25 mouse cellular contexts compared by ENCODE assay signal in genomic region chrX:41837823-41838222, GRCm38 (mm10).
"Had no signal": no experiment of that assay in that cellular context is flagged by ENCODE, and none has a peak within 500 bp of the region (broad histone marks: within the 10 kb centered on the region; RNA-seq: fewer than 3 reads in every experiment).

No protein-coding gene starts in this region.

- H3K9me3 ChIP-seq: heart, embryonic 10.5 days; heart, embryonic 13.5 days; heart, embryonic 15.5 days; hindbrain, embryonic 13.5 days; hindbrain, embryonic 15.5 days; limb, embryonic 13.5 days; limb, embryonic 15.5 days; liver, embryonic 12.5 days had no signal

- ATAC-seq: hindbrain, postnatal 0 days; intestine, embryonic 16.5 days; liver, embryonic 12.5 days had no signal

- H3K4me1 ChIP-seq: heart, embryonic 10.5 days; heart, embryonic 13.5 days; heart, embryonic 15.5 days; hindbrain, embryonic 13.5 days; hindbrain, embryonic 15.5 days; limb, embryonic 13.5 days; limb, embryonic 15.5 days; liver, embryonic 12.5 days had no signal

- H3K4me2 ChIP-seq: heart, embryonic 13.5 days; heart, embryonic 15.5 days; hindbrain, embryonic 13.5 days; hindbrain, embryonic 15.5 days; limb, embryonic 13.5 days; limb, embryonic 15.5 days; liver, embryonic 12.5 days had no signal

- H3K9ac ChIP-seq: heart, embryonic 13.5 days; heart, embryonic 15.5 days; hindbrain, embryonic 13.5 days; hindbrain, embryonic 15.5 days; limb, embryonic 13.5 days; limb, embryonic 15.5 days; liver, embryonic 12.5 days had no signal

- H3K27me3 ChIP-seq: heart, embryonic 13.5 days; heart, embryonic 15.5 days; hindbrain, embryonic 13.5 days; hindbrain, embryonic 15.5 days; limb, embryonic 13.5 days; limb, embryonic 15.5 days; liver, embryonic 12.5 days had no signal

- DNase-seq: gastrocnemius, adult 2 months; gastrocnemius, postnatal 10 days; gastrocnemius, postnatal 25 days; heart, adult 18-20 months; heart, postnatal 14 days; heart, postnatal 36 days; kidney, adult 11 months; kidney, adult 2 months; kidney, adult 9 months; kidney, postnatal 10 days; kidney, postnatal 25 days; kidney, postnatal 4 days; left cerebral cortex, postnatal 4 days had no signal

- H3K36me3 ChIP-seq: heart, embryonic 10.5 days; heart, embryonic 15.5 days; hindbrain, embryonic 13.5 days; hindbrain, embryonic 15.5 days; limb, embryonic 13.5 days; limb, embryonic 15.5 days had no signal

- H3K27ac ChIP-seq: gastrocnemius, adult 2 months; heart, embryonic 10.5 days; heart, embryonic 13.5 days; heart, embryonic 15.5 days; hindbrain, embryonic 13.5 days; hindbrain, embryonic 15.5 days; hindbrain, postnatal 0 days; layer of hippocampus, adult 2 months; left cerebral cortex, adult 2 months; limb, embryonic 13.5 days; limb, embryonic 15.5 days; liver, embryonic 12.5 days had no signal

- H3K4me3 ChIP-seq: gastrocnemius, adult 2 months; heart, embryonic 10.5 days; heart, embryonic 13.5 days; heart, embryonic 15.5 days; hindbrain, embryonic 13.5 days; hindbrain, embryonic 15.5 days; layer of hippocampus, adult 2 months; left cerebral cortex, adult 2 months; limb, embryonic 13.5 days; limb, embryonic 15.5 days; liver, embryonic 12.5 days had no signal
